In the genomic region with DNA sequence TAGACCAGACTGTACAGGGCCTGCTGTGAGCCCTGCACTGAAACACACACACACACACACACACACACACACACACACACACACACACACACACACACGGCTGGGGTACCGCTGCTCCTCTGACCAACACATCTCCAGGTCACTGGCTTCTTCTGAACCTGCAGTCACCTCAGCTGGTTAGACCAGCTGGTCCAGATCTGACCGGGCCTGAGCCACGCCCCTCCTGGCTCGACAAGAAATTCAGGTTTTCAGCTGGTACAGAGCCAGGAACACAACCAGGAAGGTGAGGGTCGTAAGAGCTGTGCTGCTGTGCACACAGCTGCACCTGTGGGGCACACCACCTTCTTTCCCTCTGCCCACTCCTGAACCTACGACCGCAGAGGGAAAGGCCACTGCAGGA, we compare ENCODE assay signal across 11 mouse cellular contexts. TPM values are rescaled to one million over a fixed set of nuclear protein-coding genes. Genes with fewer than 3 reads are reported as not detected.
A peak's percentile ranks its signal among the peaks of the same experiment; 100 is the strongest.
DNase-seq lines count a peak whose midpoint lies in the region; ATAC-seq lines count a peak whose summit lies in the region.
"Had no signal": no experiment of that assay in that cellular context is flagged by ENCODE, and none has a peak within 500 bp of the region (broad histone marks: within the 10 kb centered on the region; RNA-seq: fewer than 3 reads in every experiment).

No protein-coding gene starts in this region.

- intact Hi-C loops in heart, postnatal 14 days (cut with DNase I) = no loop called here

- H3K27me3 ChIP-seq in heart, embryonic 13.5 days (replicated peaks) = no peaks in the 10 kb centered on the region
- H3K27me3 ChIP-seq in kidney, embryonic 14.5 days (ENCODE audit: control insufficient read depth, insufficient read depth, low read length) = no peaks in the 10 kb centered on the region
- H3K27me3 ChIP-seq: limb, embryonic 12.5 days had no signal

- no peak for ATAC-seq in heart, embryonic 13.5 days (ENCODE audit: extremely low read depth, insufficient number of reproducible peaks, low FRiP score, low TSS enrichment)
- ATAC-seq in kidney, embryonic 14.5 days (ENCODE audit: low FRiP score, low TSS enrichment) = peak; percentile 69
- ATAC-seq: forebrain, embryonic 16.5 days had no signal

- H3K36me3 ChIP-seq in heart, embryonic 13.5 days = no peaks in the 10 kb centered on the region
- no peaks in the 10 kb centered on the region for H3K36me3 ChIP-seq in kidney, embryonic 14.5 days (ENCODE audit: control insufficient read depth, insufficient read depth, low read length)
- H3K36me3 ChIP-seq: limb, embryonic 12.5 days had no signal

- no peaks in the 10 kb centered on the region for H3K9me3 ChIP-seq in heart, embryonic 13.5 days
- no peaks in the 10 kb centered on the region for H3K9me3 ChIP-seq in kidney, embryonic 14.5 days (ENCODE audit: control insufficient read depth, low read length)
- H3K9me3 ChIP-seq: limb, embryonic 12.5 days had no signal

- 49% methylated on average over 8 of the region's 8 CpGs for WGBS in heart, embryonic 13.5 days
- WGBS in kidney, embryonic 14.5 days = 34% methylated on average over 8 of the region's 8 CpGs

- no peak for DNase-seq in heart, postnatal 14 days
- peak; percentile 82 to 90 for DNase-seq in lung, adult 18-20 months
- peak; percentile 81 for DNase-seq in urinary bladder, postnatal 25 days (ENCODE audit: low spot score)
- DNase-seq in embryo, embryonic 11 days = no peak
- DNase-seq in thymus, postnatal 0 days (ENCODE audit: low spot score) = no peak
- DNase-seq in gastrocnemius, postnatal 4 days (ENCODE audit: low spot score in 2 of 2) = no peak
- DNase-seq: cerebellum, adult 2 months had no signal

- peaks cover 76% of the 10 kb centered on the region for H3K4me1 ChIP-seq in heart, embryonic 13.5 days
- H3K4me1 ChIP-seq in kidney, embryonic 14.5 days (ENCODE audit: control insufficient read depth, insufficient read depth, low read length) = peaks cover 32% of the 10 kb centered on the region

- no peak overlapping the region for H3K9ac ChIP-seq in heart, embryonic 13.5 days
- no peak overlapping the region for H3K9ac ChIP-seq in kidney, embryonic 14.5 days (ENCODE audit: low read depth, low read length)
- H3K9ac ChIP-seq: limb, embryonic 12.5 days had no signal

- no peak overlapping the region for H3K4me2 ChIP-seq in heart, embryonic 13.5 days
- H3K4me2 ChIP-seq in kidney, embryonic 14.5 days (replicated peaks; ENCODE audit: low read depth, low read length) = no peak overlapping the region
- H3K4me2 ChIP-seq: limb, embryonic 12.5 days had no signal

- 0 out of 2 replicates have a peak overlapping the region, but pooled peaks have one; percentile 13 for H3K27ac ChIP-seq in heart, embryonic 13.5 days (replicated peaks)
- no peak overlapping the region; the same call in 1 of the 2 replicates for H3K27ac ChIP-seq in kidney, embryonic 14.5 days (ENCODE audit: low read depth, low read length)
- H3K27ac ChIP-seq: limb, embryonic 12.5 days had no signal

- H3K4me3 ChIP-seq in heart, embryonic 13.5 days = no peak overlapping the region
- no peak overlapping the region for H3K4me3 ChIP-seq in kidney, embryonic 14.5 days (ENCODE audit: low read length)
- H3K4me3 ChIP-seq: limb, embryonic 12.5 days had no signal

RNA-seq across cellular contexts. Expression of a gene that starts 13.2 kb away (rescaled TPM):
- polyA plus RNA-seq in heart, embryonic 13.5 days (2015; fragmentation: Nextera tagmentation; extraction: Ambion mirVana) = 0.11 and 0.15 TPM in 2 replicates
- total RNA-seq in heart, postnatal 14 days (2021) = under 1 TPM; 0.22 TPM
- 0.20 and 0.51 TPM in 2 replicates for polyA plus RNA-seq in kidney, embryonic 14.5 days (2014; fragmentation: Nextera tagmentation; extraction: Ambion mirVana)
- 0.55 and 0.70 TPM in 2 replicates for polyA plus RNA-seq in thymus, postnatal 0 days (2015; fragmentation: Nextera tagmentation; extraction: Ambion mirVana)
- total RNA-seq in gastrocnemius, postnatal 4 days (2021) = under 1 TPM; 0.32 to 0.36 TPM

RNA-seq across cellular contexts. Expression of a gene that starts 19.6 kb away (rescaled TPM):
- polyA plus RNA-seq in heart, embryonic 13.5 days (2015; fragmentation: Nextera tagmentation; extraction: Ambion mirVana) = 3.8 and 4.0 TPM in 2 replicates
- 1 to 10 TPM; 2.7 to 3.9 TPM for total RNA-seq in heart, postnatal 14 days (2021)
- polyA plus RNA-seq in kidney, embryonic 14.5 days (2014; fragmentation: Nextera tagmentation; extraction: Ambion mirVana) = 4.8 and 10.4 TPM in 2 replicates
- 8.4 and 11.1 TPM in 2 replicates for polyA plus RNA-seq in thymus, postnatal 0 days (2015; fragmentation: Nextera tagmentation; extraction: Ambion mirVana)
- 1 to 10 TPM; 6.8 to 8.6 TPM for total RNA-seq in gastrocnemius, postnatal 4 days (2021)

RNA-seq across cellular contexts. Expression of a gene that starts 39.2 kb away (rescaled TPM):
- polyA plus RNA-seq in heart, embryonic 13.5 days (2015; fragmentation: Nextera tagmentation; extraction: Ambion mirVana) = 8.6 and 8.7 TPM in 2 replicates
- 1 to 10 TPM; 5.4 to 6.3 TPM for total RNA-seq in heart, postnatal 14 days (2021)
- 7.9 and 15.4 TPM in 2 replicates for polyA plus RNA-seq in kidney, embryonic 14.5 days (2014; fragmentation: Nextera tagmentation; extraction: Ambion mirVana)
- polyA plus RNA-seq in thymus, postnatal 0 days (2015; fragmentation: Nextera tagmentation; extraction: Ambion mirVana) = 2.6 and 2.8 TPM in 2 replicates
- total RNA-seq in gastrocnemius, postnatal 4 days (2021) = 1 to 10 TPM; 7.0 to 7.1 TPM

RNA-seq across cellular contexts. Expression of a gene that starts 40.8 kb away (rescaled TPM):
- not detected in 2 replicates for polyA plus RNA-seq in heart, embryonic 13.5 days (2015; fragmentation: Nextera tagmentation; extraction: Ambion mirVana)
- total RNA-seq in heart, postnatal 14 days (2021) = not detected
- polyA plus RNA-seq in kidney, embryonic 14.5 days (2014; fragmentation: Nextera tagmentation; extraction: Ambion mirVana) = 0.15 TPM in 1 of 2 replicates, not detected in the other
- 0.22 and 0.24 TPM in 2 replicates for polyA plus RNA-seq in thymus, postnatal 0 days (2015; fragmentation: Nextera tagmentation; extraction: Ambion mirVana)
- total RNA-seq in gastrocnemius, postnatal 4 days (2021) = not detected
- polyA plus RNA-seq: limb, embryonic 12.5 days had no signal

Comparison
In these comparisons a context has a peak if more than half of its experiments do, and no peak if none do; other contexts are left out.
1. DNase-seq: peak in lung, adult 18-20 months (2 of 2) and urinary bladder, postnatal 25 days (single experiment); none in heart, postnatal 14 days (0 of 2), embryo, embryonic 11 days (single experiment), thymus, postnatal 0 days (single experiment) and gastrocnemius, postnatal 4 days (0 of 2).